Mouse (Mus musculus) myocyte (in vitro differentiated cells): ENCODE results near the gene Ddx21.

Source experiments
- CEBPB ChIP-seq: IDR thresholded peaks from 2 replicates; pipeline ENCODE4 v1.6.1; 2011; ENCODE audit warnings: mild to moderate bottlenecking, moderate library complexity; ENCODE audit not compliant: poor library complexity, insufficient read depth, severe bottlenecking
- E2F4 ChIP-seq: IDR thresholded peaks from one replicate; pipeline ENCODE4 v1.6.1; 2011; ENCODE audit warnings: mild to moderate bottlenecking, control low read depth, moderate library complexity; ENCODE audit not compliant: insufficient read depth
- MAX ChIP-seq: IDR thresholded peaks from one replicate; pipeline ENCODE4 v1.6.1; 2011; ENCODE audit warnings: low read depth, mild to moderate bottlenecking, control low read depth
- MYOD1 ChIP-seq, 3 experiments: IDR thresholded peaks; one replicate each; pipeline ENCODE4 v1.6.1; 2011; ENCODE audit warnings: control low read depth in 2 of 3, low read depth in 2 of 3, mild to moderate bottlenecking in 2 of 3, moderate library complexity in 1 of 3; ENCODE audit not compliant: insufficient read length in 2 of 3, control insufficient read depth in 1 of 3
- MYOG ChIP-seq, 3 experiments: IDR thresholded peaks; one replicate each; pipeline ENCODE4 v1.6.1; 2011; ENCODE audit warnings: control low read depth in 2 of 3, low read depth in 2 of 3, mild to moderate bottlenecking in 2 of 3; ENCODE audit not compliant: insufficient read length in 2 of 3, control insufficient read depth in 1 of 3, insufficient read depth in 1 of 3
- POLR2A ChIP-seq: IDR thresholded peaks from one replicate; pipeline ENCODE4 v1.6.1; 2011; ENCODE audit warnings: low read depth, mild to moderate bottlenecking, control low read depth, moderate library complexity; ENCODE audit not compliant: insufficient read length
- POLR2AphosphoS2 ChIP-seq: IDR thresholded peaks from one replicate; pipeline ENCODE4 v1.6.1; 2011; ENCODE audit warnings: low read depth, control low read depth; ENCODE audit not compliant: insufficient read length
- REST ChIP-seq: IDR thresholded peaks from one replicate; pipeline ENCODE4 v1.6.1; 2011; ENCODE audit warnings: mild to moderate bottlenecking, control low read depth, moderate library complexity; ENCODE audit not compliant: insufficient read depth, insufficient read length
- SRF ChIP-seq: IDR thresholded peaks from one replicate; pipeline ENCODE4 v1.6.1; 2011; ENCODE audit warnings: low read depth; ENCODE audit not compliant: control insufficient read depth, insufficient read length
- TCF12 ChIP-seq: IDR thresholded peaks from one replicate; pipeline ENCODE4 v1.6.1; 2011; ENCODE audit warnings: mild to moderate bottlenecking, control low read depth; ENCODE audit not compliant: poor library complexity, insufficient read depth, severe bottlenecking
- TCF3 ChIP-seq: IDR thresholded peaks from one replicate; pipeline ENCODE4 v1.6.1; 2011; ENCODE audit warnings: low read depth, control low read depth; ENCODE audit not compliant: insufficient read length
- USF1 ChIP-seq: IDR thresholded peaks from one replicate; pipeline ENCODE4 v1.6.1; 2011; ENCODE audit warnings: low read depth, mild to moderate bottlenecking, control low read depth, moderate library complexity

DNA sequence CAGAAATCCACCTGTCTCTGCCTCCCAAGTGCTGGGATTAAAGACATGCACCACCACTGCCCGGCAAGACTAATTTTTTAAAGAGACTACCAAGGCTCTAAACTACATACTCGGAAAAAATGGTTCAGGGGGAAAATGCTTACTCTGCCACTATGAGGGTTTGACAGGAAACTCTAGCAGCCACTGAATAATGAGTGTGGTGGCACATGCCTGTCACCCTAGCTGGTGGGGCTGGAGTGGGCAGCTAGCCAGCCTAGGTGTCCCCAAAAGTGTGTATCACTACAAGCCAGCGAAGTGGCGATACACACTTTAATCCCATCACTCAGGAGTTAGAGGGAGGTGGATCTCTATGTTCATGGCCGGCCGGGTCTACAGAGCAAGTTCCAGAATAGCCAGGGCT is 2.0 kb downstream of the Ddx21 start:
- no peak for TF ChIP-seq TCF12
- no peak for TF ChIP-seq E2F4
- TF ChIP-seq POLR2A = no peak
- TF ChIP-seq USF1 = no peak
- TF ChIP-seq REST = no peak
- TF ChIP-seq CEBPB = no peak
- TF ChIP-seq MYOG (IDR thresholded peaks at IDR 0.05; ENCODE audit: control insufficient read depth in 1 of 3, insufficient read depth in 1 of 3, insufficient read length in 2 of 3, low read depth in 2 of 3) = no peak
- TF ChIP-seq POLR2AphosphoS2 = no peak
- no peak for TF ChIP-seq MYOD1 (IDR thresholded peaks at IDR 0.05; ENCODE audit: control insufficient read depth in 1 of 3, insufficient read length in 2 of 3, low read depth in 2 of 3)
- TF ChIP-seq MAX = no peak
- no peak for TF ChIP-seq SRF
- TF ChIP-seq TCF3 = no peak
